Mouse (Mus musculus) thymus, adult 2 months (tissue): ENCODE measurements at regions not wholly inside any gene's neighbourhood (a gene's known extent, or its start where the extent isn't known, plus 50 kb on each side); places are given as distances from the start of the nearest gene placed in this dataset.

ENCODE experiments used
- DNase-seq: peaks from one replicate; pipeline ENCODE4 v3.0.0; 2021
- H3K27ac ChIP-seq: fragments of 200-500 bp; 2 replicates; pipeline ENCODE4 v1.5.1; 2012; ENCODE audit warnings: low read length, control low read depth; ENCODE audit not compliant: control insufficient read depth, insufficient read depth
- H3K27me3 ChIP-seq: fragments of 200-500 bp; 2 replicates; pipeline ENCODE4 v1.6.1; 2012; ENCODE audit warnings: mild to moderate bottlenecking, low read length, moderate library complexity, mixed read lengths; ENCODE audit not compliant: control insufficient read depth, insufficient read depth
- H3K36me3 ChIP-seq: fragments of 200-500 bp; 2 replicates; pipeline ENCODE4 v1.6.1; 2012; ENCODE audit warnings: mild to moderate bottlenecking, low read length, moderate library complexity; ENCODE audit not compliant: control insufficient read depth, insufficient read depth
- H3K4me1 ChIP-seq: fragments of 200-500 bp; replicated peaks from 2 replicates; pipeline ENCODE4 v1.6.1; 2012; ENCODE audit warnings: low read length; ENCODE audit not compliant: control insufficient read depth, insufficient read depth
- H3K4me3 ChIP-seq: fragments of 200-500 bp; 2 replicates; pipeline ENCODE4 v1.5.1; 2012; ENCODE audit warnings: mild to moderate bottlenecking, low read length, control low read depth, moderate library complexity; ENCODE audit not compliant: control insufficient read depth, insufficient read depth
- CTCF ChIP-seq: fragments of 200-500 bp; IDR thresholded peaks from 2 replicates; pipeline ENCODE4 v1.5.1; 2012; ENCODE audit warnings: mild to moderate bottlenecking, control low read depth, low read length, moderate library complexity, borderline replicate concordance; ENCODE audit not compliant: control insufficient read depth, poor library complexity, insufficient read depth; ENCODE audit errors: extremely low read depth
- POLR2A ChIP-seq: fragments of 200-500 bp; IDR thresholded peaks from 2 replicates; pipeline ENCODE4 v1.6.1; 2012; ENCODE audit warnings: mild to moderate bottlenecking, low read length, control low read depth, moderate library complexity; ENCODE audit not compliant: control insufficient read depth, poor library complexity, insufficient read depth; ENCODE audit errors: extremely low read depth
- WGBS: fragments of 180-500 bp; shearing (Covaris S2); methylation state at CpG from one replicate; pipeline ENCODE4 v1.1.7; 2018; 5-methylcytosine and 5-hydroxymethylcytosine counted together

- Histone ChIP-seq H3K27ac (no peak overlapping the region), H3K36me3 (no peaks in the 10 kb centered on the region), H3K27me3 (no peaks in the 10 kb centered on the region), H3K4me1 (no peaks in the 10 kb centered on the region), H3K4me3 (no peak overlapping the region)
- no peak for TF ChIP-seq CTCF
- no peak for TF ChIP-seq POLR2A
- no peak for DNase-seq
- WGBS: 65% methylated on average over 16 of the region's 16 CpGs
Observed at GRCm38 (mm10) chr14:31891500-31892185, 61.2 kb upstream of the Ankrd28 start.

DNA sequence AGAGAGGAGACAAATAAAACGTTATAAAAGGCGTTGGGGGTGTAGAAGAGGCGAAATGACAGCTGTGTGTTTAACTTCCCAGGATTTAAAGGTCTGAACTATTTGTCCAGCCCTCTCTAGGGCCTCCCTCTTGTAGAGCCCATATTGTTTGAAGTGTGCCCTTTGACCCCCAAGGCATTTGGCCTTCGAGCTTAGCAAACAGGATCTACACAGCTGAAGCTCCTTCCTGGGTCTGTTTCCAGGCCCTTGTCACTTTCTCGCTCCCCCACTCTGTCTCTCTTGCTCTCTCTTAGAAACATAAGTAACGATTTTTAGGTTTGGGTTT is 61.7 kb upstream of the Ankrd28 start:
- Histone ChIP-seq H3K4me1 (no peaks in the 10 kb centered on the region), H3K4me3 (no peak overlapping the region), H3K36me3 (no peaks in the 10 kb centered on the region), H3K27ac (no peak overlapping the region), H3K27me3 (no peaks in the 10 kb centered on the region)
- 72% methylated on average over 6 of the region's 6 CpGs for WGBS
- TF ChIP-seq CTCF: no peak
- no peak for DNase-seq

DNA sequence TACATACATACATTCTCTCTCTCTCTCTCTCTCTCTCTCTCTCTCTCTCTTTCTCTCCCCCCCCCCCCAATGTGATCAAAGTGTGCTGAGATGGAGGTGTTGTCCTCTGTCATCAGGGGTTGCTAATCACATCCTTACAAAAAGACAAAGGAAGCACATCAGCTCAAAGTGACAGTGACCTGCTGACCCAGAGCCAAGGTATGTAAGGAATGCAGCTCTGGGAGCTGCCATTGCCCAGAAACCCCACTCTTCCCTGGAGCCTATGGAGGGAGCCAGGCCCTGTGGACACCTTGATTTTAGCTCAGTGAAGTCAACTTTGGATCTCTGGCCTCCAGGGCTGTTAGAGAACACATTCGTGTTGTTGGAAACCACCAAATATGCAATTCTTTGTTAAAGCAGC is 66.0 kb upstream of the Ankrd28 start:
- no peak overlapping the region for H3K4me3 ChIP-seq
- no peaks in the 10 kb centered on the region for H3K27me3 ChIP-seq
- DNase-seq: no peak
- TF ChIP-seq POLR2A (no peak), CTCF (no peak)
- H3K4me1 ChIP-seq: no peaks in the 10 kb centered on the region
- no peak overlapping the region for H3K27ac ChIP-seq
- WGBS: 87% methylated on average over 1 of the region's 1 CpGs
- no peaks in the 10 kb centered on the region for H3K36me3 ChIP-seq

GRCm38 (mm10) chr14:31899504-31899903 is 69.1 kb upstream of the Ankrd28 start:
- Histone ChIP-seq H3K27me3 (no peaks in the 10 kb centered on the region), H3K36me3 (no peaks in the 10 kb centered on the region), H3K4me1 (no peaks in the 10 kb centered on the region), H3K27ac (no peak overlapping the region), H3K4me3 (no peak overlapping the region)
- no peak for DNase-seq
- TF ChIP-seq CTCF: no peak
- no peak for TF ChIP-seq POLR2A
- whole genome bisulfite sequencing: 92% methylated on average over 8 of the region's 8 CpGs

- no peak overlapping the region for H3K4me3 ChIP-seq
- H3K36me3 ChIP-seq: no peaks in the 10 kb centered on the region
- no peaks in the 10 kb centered on the region for H3K4me1 ChIP-seq
- no peaks in the 10 kb centered on the region for H3K27me3 ChIP-seq
- WGBS: 85% methylated on average over 4 of the region's 4 CpGs
- TF ChIP-seq POLR2A: no peak
- no peak for TF ChIP-seq CTCF
- no peak overlapping the region for H3K27ac ChIP-seq
- no peak for DNase-seq
Observed at GRCm38 (mm10) chr14:31899906-31900305, 69.5 kb upstream of the Ankrd28 start.

- Histone ChIP-seq H3K36me3 (no peaks in the 10 kb centered on the region), H3K4me1 (no peaks in the 10 kb centered on the region), H3K27ac (no peak overlapping the region), H3K27me3 (no peaks in the 10 kb centered on the region), H3K4me3 (no peak overlapping the region)
- TF ChIP-seq CTCF (no peak), POLR2A (no peak)
- no peak for DNase-seq
- WGBS: 68% methylated on average over 4 of the region's 4 CpGs
Observed at GRCm38 (mm10) chr14:31901901-31902300, 71.5 kb upstream of the Ankrd28 start.

- WGBS: 67% methylated on average over 3 of the region's 3 CpGs
- DNase-seq: no peak
Observed at GRCm38 (mm10) chr14:31903664-31904063, 73.2 kb upstream of the Ankrd28 start.

More at GRCm38 (mm10) chr14:31903664-31904063, 73.2 kb upstream of the Ankrd28 start:
- Histone ChIP-seq H3K36me3 (no peaks in the 10 kb centered on the region), H3K4me3 (no peak overlapping the region), H3K4me1 (no peaks in the 10 kb centered on the region), H3K27ac (no peak overlapping the region), H3K27me3 (no peaks in the 10 kb centered on the region)
- TF ChIP-seq POLR2A: no peak
- no peak for TF ChIP-seq CTCF
